Mouse (Mus musculus): ENCODE results near the gene Bloc1s1. TPM values are rescaled to one million over a fixed set of nuclear protein-coding genes. Genes with fewer than 3 reads are reported as not detected.

Bloc1s1 gene
- polyA plus RNA-seq, 1 experiment from 2014 or later = 276 TPM

- Histone ChIP-seq H3K9me3 (replicated peaks; ENCODE audit: low read length) (no peaks in the 10 kb centered on the region), H3K4me3 (replicated peaks; ENCODE audit: low read depth, low read length) (peak within 1 kb of the TSS; percentile 65), H3K27me3 (ENCODE audit: insufficient read depth, low read length) (no peaks in the 10 kb centered on the region), H3K36me3 (ENCODE audit: insufficient read depth, low read length) (0 out of 2 replicates have a peak, but pooled peaks cover under 1% of the 10 kb centered on the region), H3K4me2 (ENCODE audit: low read length) (peak within 1 kb of the TSS; percentile 59), H3K27ac (peak within 1 kb of the TSS; percentile 95), H3K9ac (ENCODE audit: low read depth, low read length) (peak within 1 kb of the TSS; percentile 75), H3K4me1 (replicated peaks; ENCODE audit: insufficient read depth, low read length) (peaks cover 31% of the 10 kb centered on the region)
- WGBS = 16% methylated on average over 1 of the region's 1 CpGs
- DNase-seq (ENCODE audit: low spot score) = no peak
- no peak for TF ChIP-seq CTCF (IDR thresholded peaks at IDR 0.05; ENCODE audit: low read depth)
- no peak for ATAC-seq (replicated peaks; ENCODE audit: low FRiP score, low read depth)
Measured at GRCm38 (mm10) chr10:128922822-128923012, 1.1 kb downstream of the Bloc1s1 start, which contains the start of gene Rdh5. TSS of gene Rdh5 (minus strand) at chr10:128922888.

- H3K36me3 ChIP-seq (ENCODE audit: insufficient read depth, low read length) = peaks cover 7% of the 10 kb centered on the region; the same call in 1 of the 2 replicates
- 67% methylated on average over 16 of the region's 16 CpGs for WGBS
- TF ChIP-seq CTCF (IDR thresholded peaks at IDR 0.05; ENCODE audit: low read depth) = no peak
- H3K4me3 ChIP-seq (replicated peaks; ENCODE audit: low read depth, low read length) = peak overlapping the region; percentile 65
- peak overlapping the region; percentile 59 for H3K4me2 ChIP-seq (ENCODE audit: low read length)
- H3K9ac ChIP-seq (ENCODE audit: low read depth, low read length) = peak overlapping the region; percentile 75
- peak overlapping the region; percentile 95 for H3K27ac ChIP-seq
- no peaks in the 10 kb centered on the region for H3K27me3 ChIP-seq (ENCODE audit: insufficient read depth, low read length)
- no peaks in the 10 kb centered on the region for H3K9me3 ChIP-seq (replicated peaks; ENCODE audit: low read length)
- no peak for DNase-seq (ENCODE audit: low spot score)
- peaks cover 31% of the 10 kb centered on the region for H3K4me1 ChIP-seq (replicated peaks; ENCODE audit: insufficient read depth, low read length)
- ATAC-seq (replicated peaks; ENCODE audit: low FRiP score, low read depth) = no peak
Measured at GRCm38 (mm10) chr10:128921883-128922821, 1.7 kb downstream of the Bloc1s1 start.

GRCm38 (mm10) chr10:128921251-128921650 lies 2.6 kb downstream of the Bloc1s1 start:
- Histone ChIP-seq H3K4me1 (replicated peaks; ENCODE audit: insufficient read depth, low read length) (peaks cover 31% of the 10 kb centered on the region), H3K4me2 (ENCODE audit: low read length) (no peak overlapping the region), H3K9me3 (replicated peaks; ENCODE audit: low read length) (no peaks in the 10 kb centered on the region), H3K4me3 (replicated peaks; ENCODE audit: low read depth, low read length) (no peak overlapping the region), H3K27ac (peak overlapping the region; percentile 67), H3K9ac (ENCODE audit: low read depth, low read length) (no peak overlapping the region), H3K36me3 (ENCODE audit: insufficient read depth, low read length) (peaks cover 15% of the 10 kb centered on the region; the same call in 1 of the 2 replicates), H3K27me3 (ENCODE audit: insufficient read depth, low read length) (no peaks in the 10 kb centered on the region)
- WGBS = 29% methylated on average over 1 of the region's 1 CpGs
- no peak for ATAC-seq (replicated peaks; ENCODE audit: low FRiP score, low read depth)
- DNase-seq (ENCODE audit: low spot score) = no peak
- no peak for TF ChIP-seq CTCF (IDR thresholded peaks at IDR 0.05; ENCODE audit: low read depth)

GRCm38 (mm10) chr10:128920736-128921161 lies 3.1 kb downstream of the Bloc1s1 start:
- Histone ChIP-seq H3K27me3 (ENCODE audit: insufficient read depth, low read length) (no peaks in the 10 kb centered on the region), H3K9ac (ENCODE audit: low read depth, low read length) (no peak overlapping the region), H3K36me3 (ENCODE audit: insufficient read depth, low read length) (peaks cover 15% of the 10 kb centered on the region; the same call in 1 of the 2 replicates), H3K4me2 (ENCODE audit: low read length) (no peak overlapping the region), H3K27ac (peak overlapping the region; percentile 67), H3K4me3 (replicated peaks; ENCODE audit: low read depth, low read length) (no peak overlapping the region), H3K4me1 (replicated peaks; ENCODE audit: insufficient read depth, low read length) (peaks cover 31% of the 10 kb centered on the region), H3K9me3 (replicated peaks; ENCODE audit: low read length) (no peaks in the 10 kb centered on the region)
- DNase-seq (ENCODE audit: low spot score) (peak; percentile 76), ATAC-seq (replicated peaks; ENCODE audit: low FRiP score, low read depth) (no peak)
- 64% methylated on average over 3 of the region's 3 CpGs for WGBS
- TF ChIP-seq CTCF (IDR thresholded peaks at IDR 0.05; ENCODE audit: low read depth) = no peak

- no peak for DNase-seq (ENCODE audit: low spot score)
- Histone ChIP-seq H3K4me2 (ENCODE audit: low read length) (no peak overlapping the region), H3K9ac (ENCODE audit: low read depth, low read length) (0 out of 2 replicates have a peak overlapping the region, but pooled peaks have one; percentile 18), H3K4me3 (replicated peaks; ENCODE audit: low read depth, low read length) (no peak overlapping the region), H3K9me3 (replicated peaks; ENCODE audit: low read length) (no peaks in the 10 kb centered on the region), H3K27ac (peak overlapping the region; percentile 25), H3K4me1 (replicated peaks; ENCODE audit: insufficient read depth, low read length) (peaks cover 31% of the 10 kb centered on the region), H3K27me3 (ENCODE audit: insufficient read depth, low read length) (no peaks in the 10 kb centered on the region), H3K36me3 (ENCODE audit: insufficient read depth, low read length) (peaks cover 15% of the 10 kb centered on the region; the same call in 1 of the 2 replicates)
- 73% methylated on average over 7 of the region's 7 CpGs for WGBS
- no peak for ATAC-seq (replicated peaks; ENCODE audit: low FRiP score, low read depth)
- no peak for TF ChIP-seq CTCF (IDR thresholded peaks at IDR 0.05; ENCODE audit: low read depth)
Measured at GRCm38 (mm10) chr10:128919966-128920365, 3.9 kb downstream of the Bloc1s1 start.

GRCm38 (mm10) chr10:128919203-128919631 lies 4.6 kb downstream of the Bloc1s1 start:
- 25% methylated on average over 6 of the region's 6 CpGs for WGBS
- ATAC-seq (replicated peaks; ENCODE audit: low FRiP score, low read depth) = peak; percentile 25
- no peak overlapping the region for H3K4me2 ChIP-seq (ENCODE audit: low read length)
- H3K36me3 ChIP-seq (ENCODE audit: insufficient read depth, low read length) = peaks cover 20% of the 10 kb centered on the region; the same call in 1 of the 2 replicates
- H3K4me3 ChIP-seq (replicated peaks; ENCODE audit: low read depth, low read length) = no peak overlapping the region
- no peaks in the 10 kb centered on the region for H3K9me3 ChIP-seq (replicated peaks; ENCODE audit: low read length)
- peak; percentile 59 for DNase-seq (ENCODE audit: low spot score)
- no peak for TF ChIP-seq CTCF (IDR thresholded peaks at IDR 0.05; ENCODE audit: low read depth)
- H3K9ac ChIP-seq (ENCODE audit: low read depth, low read length) = 0 out of 2 replicates have a peak overlapping the region, but pooled peaks have one; percentile 18
- peak overlapping the region; percentile 25 for H3K27ac ChIP-seq
- H3K4me1 ChIP-seq (replicated peaks; ENCODE audit: insufficient read depth, low read length) = peaks cover 31% of the 10 kb centered on the region
- no peaks in the 10 kb centered on the region for H3K27me3 ChIP-seq (ENCODE audit: insufficient read depth, low read length)

Measured in kidney, postnatal 0 days (tissue).